Mouse (Mus musculus) liver, embryonic 15.5 days (tissue): ENCODE measurements around the gene Scnm1. TPM values are rescaled to one million over a fixed set of nuclear protein-coding genes. Genes with fewer than 3 reads are reported as not detected.

Experiments used
- ATAC-seq: fragments of 200-750 bp; cut with Nextera tagmentation; 2 replicates; pipeline ENCODE4 v1.8.0; 2017; ENCODE audit warnings: moderate number of reproducible peaks, mild to moderate bottlenecking, moderate library complexity; ENCODE audit not compliant: insufficient read depth
- H3K27ac ChIP-seq: fragments of 300-500 bp; sonication (generic); replicated peaks from 2 replicates; pipeline ENCODE4 v1.5.1; 2015; ENCODE audit warnings: mild to moderate bottlenecking, inconsistent platforms
- H3K27me3 ChIP-seq: fragments of 300-500 bp; sonication (generic); 2 replicates; pipeline ENCODE4 v1.6.1; 2015; ENCODE audit warnings: mild to moderate bottlenecking, inconsistent platforms
- H3K36me3 ChIP-seq: fragments of 300-500 bp; sonication (generic); replicated peaks from 2 replicates; pipeline ENCODE4 v1.6.1; 2015; ENCODE audit warnings: moderate library complexity, mild to moderate bottlenecking, inconsistent platforms
- H3K4me1 ChIP-seq: fragments of 300-500 bp; sonication (generic); replicated peaks from 2 replicates; pipeline ENCODE4 v1.6.1; 2015; ENCODE audit warnings: inconsistent platforms
- H3K4me2 ChIP-seq: fragments of 300-500 bp; sonication (generic); 2 replicates; pipeline ENCODE4 v1.6.1; 2015; ENCODE audit warnings: moderate library complexity, mild to moderate bottlenecking, inconsistent platforms
- H3K4me3 ChIP-seq: fragments of 300-500 bp; sonication (generic); replicated peaks from 2 replicates; pipeline ENCODE4 v1.5.1; 2015; ENCODE audit warnings: mild to moderate bottlenecking, inconsistent platforms
- H3K9ac ChIP-seq: fragments of 300-500 bp; sonication (generic); 2 replicates; pipeline ENCODE4 v1.6.1; 2015; ENCODE audit warnings: moderate library complexity, mild to moderate bottlenecking, inconsistent platforms
- H3K9me3 ChIP-seq: fragments of 300-500 bp; sonication (generic); replicated peaks from 2 replicates; pipeline ENCODE4 v1.6.1; 2016; ENCODE audit warnings: inconsistent platforms
- WGBS: fragments of 180-500 bp; shearing (Covaris S2); methylation state at CpG from one replicate; pipeline ENCODE4 v1.1.7; 2015; ENCODE audit warnings: mixed read lengths; ENCODE audit not compliant: insufficient replicate concordance; 5-methylcytosine and 5-hydroxymethylcytosine counted together
- polyA plus RNA-seq: library from polyadenylated mRNA; unstranded; fragments of >200 nt; fragmentation: Nextera tagmentation; extraction: Ambion mirVana; gene quantifications from 2 replicates; pipeline ENCODE4 v1.2.1, GENCODE M21; 2015

The Scnm1 gene
- polyA plus RNA-seq, 1 experiment from 2014 or later, result 25.6 TPM

- 30% methylated on average over 5 of the region's 5 CpGs for WGBS
- ATAC-seq, result no peak
- H3K4me3 ChIP-seq, result no peak overlapping the region
- H3K27me3 ChIP-seq, result peaks cover 78% of the 10 kb centered on the region
- H3K9ac ChIP-seq, result no peak overlapping the region
- H3K4me1 ChIP-seq, result peaks cover 17% of the 10 kb centered on the region
- no peaks in the 10 kb centered on the region for H3K9me3 ChIP-seq
- H3K27ac ChIP-seq, result no peak overlapping the region
- H3K4me2 ChIP-seq, result no peak overlapping the region
- no peaks in the 10 kb centered on the region for H3K36me3 ChIP-seq
Measured at GRCm38 (mm10) chr3:95164840-95165239, 31.0 kb upstream of the Scnm1 start.

GRCm38 (mm10) chr3:95164256-95164550, 30.4 kb upstream of the Scnm1 start:
- Histone ChIP-seq H3K27ac (no peak overlapping the region), H3K4me3 (no peak overlapping the region), H3K27me3 (peaks cover 78% of the 10 kb centered on the region), H3K4me2 (no peak overlapping the region), H3K4me1 (peaks cover 23% of the 10 kb centered on the region), H3K9ac (no peak overlapping the region), H3K36me3 (no peaks in the 10 kb centered on the region), H3K9me3 (no peaks in the 10 kb centered on the region)
- WGBS, result 78% methylated on average over 5 of the region's 5 CpGs
- ATAC-seq, result no peak

GRCm38 (mm10) chr3:95163419-95164255, 29.8 kb upstream of the Scnm1 start:
- no peak for ATAC-seq
- Histone ChIP-seq H3K4me3 (no peak overlapping the region), H3K9ac (no peak overlapping the region), H3K27ac (no peak overlapping the region), H3K27me3 (peaks cover 78% of the 10 kb centered on the region), H3K4me2 (no peak overlapping the region), H3K36me3 (no peaks in the 10 kb centered on the region), H3K9me3 (no peaks in the 10 kb centered on the region), H3K4me1 (peaks cover 26% of the 10 kb centered on the region)
- 54% methylated on average over 11 of the region's 11 CpGs for WGBS

- no peak overlapping the region for H3K4me3 ChIP-seq
- H3K27me3 ChIP-seq, result peaks cover 68% of the 10 kb centered on the region
- no peak overlapping the region for H3K9ac ChIP-seq
- no peak overlapping the region for H3K27ac ChIP-seq
- peaks cover 26% of the 10 kb centered on the region for H3K4me1 ChIP-seq
- 73% methylated on average over 2 of the region's 2 CpGs for WGBS
- ATAC-seq, result no peak
- H3K9me3 ChIP-seq, result no peaks in the 10 kb centered on the region
- no peaks in the 10 kb centered on the region for H3K36me3 ChIP-seq
- no peak overlapping the region for H3K4me2 ChIP-seq
Measured at GRCm38 (mm10) chr3:95162345-95162628, 28.5 kb upstream of the Scnm1 start.

- H3K9ac ChIP-seq, result no peak overlapping the region
- H3K4me1 ChIP-seq, result peaks cover 26% of the 10 kb centered on the region
- H3K27me3 ChIP-seq, result peaks cover 64% of the 10 kb centered on the region
- no peaks in the 10 kb centered on the region for H3K36me3 ChIP-seq
- WGBS, result 17% methylated on average over 9 of the region's 9 CpGs
- H3K4me2 ChIP-seq, result peak overlapping the region; percentile 90
- peak overlapping the region; percentile 61 for H3K4me3 ChIP-seq
- no peaks in the 10 kb centered on the region for H3K9me3 ChIP-seq
- H3K27ac ChIP-seq, result no peak overlapping the region
- ATAC-seq, result no peak
Measured at GRCm38 (mm10) chr3:95161618-95162344, 28.0 kb upstream of the Scnm1 start.

GRCm38 (mm10) chr3:95161041-95161551, 27.3 kb upstream of the Scnm1 start:
- ATAC-seq, result no peak
- H3K4me2 ChIP-seq, result peak overlapping the region; percentile 90
- H3K27me3 ChIP-seq, result peaks cover 61% of the 10 kb centered on the region
- WGBS, result 3% methylated on average over 30 of the region's 30 CpGs
- H3K27ac ChIP-seq, result no peak overlapping the region
- peak overlapping the region; percentile 61 for H3K4me3 ChIP-seq
- no peaks in the 10 kb centered on the region for H3K9me3 ChIP-seq
- peaks cover 26% of the 10 kb centered on the region for H3K4me1 ChIP-seq
- H3K9ac ChIP-seq, result peak overlapping the region; percentile 60
- no peaks in the 10 kb centered on the region for H3K36me3 ChIP-seq

- Histone ChIP-seq H3K27ac (no peak within 1 kb of the TSS), H3K4me1 (peaks cover 26% of the 10 kb centered on the region), H3K4me3 (peak within 1 kb of the TSS; percentile 61), H3K4me2 (peak within 1 kb of the TSS; percentile 90), H3K36me3 (no peaks in the 10 kb centered on the region), H3K9ac (peak within 1 kb of the TSS; percentile 60), H3K9me3 (no peaks in the 10 kb centered on the region), H3K27me3 (peaks cover 58% of the 10 kb centered on the region)
- peak; percentile 96 for ATAC-seq
- under 1% methylated on average over 66 of the region's 66 CpGs for WGBS
Measured at GRCm38 (mm10) chr3:95159987-95160963, 26.5 kb upstream of the Scnm1 start, which contains the start of gene Sema6c. Sema6c (plus strand) TSS chr3:95160457.

- Histone ChIP-seq H3K9me3 (no peaks in the 10 kb centered on the region), H3K27me3 (peaks cover 58% of the 10 kb centered on the region), H3K36me3 (no peaks in the 10 kb centered on the region), H3K27ac (no peak overlapping the region), H3K4me1 (peaks cover 26% of the 10 kb centered on the region), H3K4me3 (peak overlapping the region; percentile 61), H3K4me2 (peak overlapping the region; percentile 90), H3K9ac (peak overlapping the region; percentile 39)
- ATAC-seq, result no peak
- 13% methylated on average over 8 of the region's 8 CpGs for WGBS
Measured at GRCm38 (mm10) chr3:95159511-95159986, 25.7 kb upstream of the Scnm1 start.

- Histone ChIP-seq H3K36me3 (no peaks in the 10 kb centered on the region), H3K27me3 (peaks cover 6% of the 10 kb centered on the region; the same call in 1 of the 2 replicates), H3K9me3 (no peaks in the 10 kb centered on the region), H3K9ac (no peak overlapping the region), H3K4me2 (no peak overlapping the region), H3K4me1 (no peaks in the 10 kb centered on the region), H3K4me3 (no peak overlapping the region), H3K27ac (no peak overlapping the region)
- ATAC-seq, result no peak
- WGBS, result 27% methylated on average over 4 of the region's 4 CpGs
Measured at GRCm38 (mm10) chr3:95153874-95154273, 20.1 kb upstream of the Scnm1 start.

- H3K9ac ChIP-seq, result no peak overlapping the region
- H3K27ac ChIP-seq, result no peak overlapping the region
- no peak for ATAC-seq
- H3K4me3 ChIP-seq, result no peak overlapping the region
- 40% methylated on average over 3 of the region's 3 CpGs for whole genome bisulfite sequencing
- H3K4me2 ChIP-seq, result no peak overlapping the region
- H3K27me3 ChIP-seq, result 0 out of 2 replicates have a peak, but pooled peaks cover 5% of the 10 kb centered on the region
- H3K9me3 ChIP-seq, result no peaks in the 10 kb centered on the region
- no peaks in the 10 kb centered on the region for H3K4me1 ChIP-seq
- H3K36me3 ChIP-seq, result no peaks in the 10 kb centered on the region
Measured at GRCm38 (mm10) chr3:95147924-95148323, 14.1 kb upstream of the Scnm1 start.
